Mouse (Mus musculus) liver, postnatal 0 days (tissue): ENCODE data around the gene Slco2b1.

Source experiments
- CTCF ChIP-seq: sonication (generic); IDR thresholded peaks from 2 replicates; pipeline ENCODE4 v1.5.1; 2016; ENCODE audit warnings: antibody characterized with exemption, low read depth
- EP300 ChIP-seq: IDR thresholded peaks from 2 replicates; pipeline ENCODE4 v1.6.1; 2016; ENCODE audit warnings: antibody characterized with exemption, low read depth, mild to moderate bottlenecking

GRCm38 (mm10) chr7:99712431-99712830, 1.3 kb upstream of the Slco2b1 start:
- TF ChIP-seq EP300 (no peak), CTCF (no peak)
